Mouse (Mus musculus) testis, adult 2 months (tissue): ENCODE results near the gene Pnkp.

Experiments used
- CTCF ChIP-seq: fragments of 200-500 bp; IDR thresholded peaks from 2 replicates; pipeline ENCODE4 v1.5.1; 2012; ENCODE audit warnings: low read depth, mild to moderate bottlenecking, inconsistent platforms, low read length, moderate library complexity; ENCODE audit not compliant: control insufficient read depth, insufficient read depth, insufficient replicate concordance
- POLR2A ChIP-seq: fragments of 200-500 bp; IDR thresholded peaks from 2 replicates; pipeline ENCODE4 v1.6.1; 2012; ENCODE audit warnings: low read depth, mild to moderate bottlenecking, inconsistent platforms, low read length, moderate library complexity; ENCODE audit not compliant: control insufficient read depth

- TF ChIP-seq CTCF (no peak), POLR2A (peak; percentile 27; the same call in 1 of the 2 replicates)
These were observed 7.1 kb downstream of the Pnkp start for GRCm38 (mm10) chr7:44863982-44864494.
